Mouse (Mus musculus) CH12.LX (cell line): ENCODE data around the gene Cep112. TPM values are rescaled to one million over a fixed set of nuclear protein-coding genes. Genes with fewer than 3 reads are reported as not detected.

Experiments
- DNase-seq: peaks from one replicate; pipeline ENCODE4 v3.0.0-alpha.2; 2013; ENCODE audit errors: extremely low read depth
- H3K27ac ChIP-seq: 2 replicates; pipeline ENCODE4 v1.5.1; 2012; ENCODE audit warnings: low read depth, mild to moderate bottlenecking, control low read depth, moderate library complexity; ENCODE audit not compliant: insufficient read depth
- H3K27me3 ChIP-seq: replicated peaks from 2 replicates; pipeline ENCODE3; 2012; ENCODE audit warnings: inconsistent platforms
- H3K36me3 ChIP-seq, 2 experiments: replicated peaks in 1 of 2; 2 replicates each; pipeline versions ENCODE3 to v1.6.1; 2012; ENCODE audit warnings: inconsistent platforms in 1 of 2, low read length in 1 of 2, mild to moderate bottlenecking in 1 of 2, mixed read lengths in 1 of 2, moderate library complexity in 1 of 2; ENCODE audit not compliant: control insufficient read depth in 1 of 2, insufficient read depth in 1 of 2
- H3K4me1 ChIP-seq, 2 experiments: 2 replicates each; pipeline ENCODE4 v1.6.1; 2012; ENCODE audit warnings: inconsistent platforms in 1 of 2, moderate library complexity in 1 of 2; ENCODE audit not compliant: insufficient read depth in 2 of 2, control insufficient read depth in 1 of 2
- H3K4me2 ChIP-seq: 2 replicates; pipeline ENCODE4 v1.6.1; 2012; ENCODE audit warnings: low read depth, mild to moderate bottlenecking, control low read depth; ENCODE audit not compliant: poor library complexity, insufficient read depth, severe bottlenecking
- H3K4me3 ChIP-seq, 3 experiments: fragments of 150-350 bp in 1 of 3; sonication (generic) in 1 of 3; replicated peaks in 1 of 3; 2 replicates each; pipeline versions ENCODE3 to v1.5.1; 2011 to 2012; ENCODE audit warnings: low read depth in 2 of 3, low read length in 2 of 3, mild to moderate bottlenecking in 2 of 3, moderate library complexity in 2 of 3, control low read depth in 1 of 3, improper control_type of control experiment in 1 of 3, inconsistent platforms in 1 of 3, mixed read lengths in 1 of 3; ENCODE audit not compliant: poor library complexity in 1 of 3
- H3K79me2 ChIP-seq: replicated peaks from 2 replicates; pipeline ENCODE4 v1.6.1; 2012; ENCODE audit warnings: mild to moderate bottlenecking, moderate library complexity; ENCODE audit not compliant: control insufficient read depth, poor library complexity, insufficient read depth, severe bottlenecking; ENCODE audit errors: extremely low read depth
- H3K9ac ChIP-seq: 2 replicates; pipeline ENCODE4 v1.6.1; 2012; ENCODE audit warnings: low read depth, mild to moderate bottlenecking, control low read depth, moderate library complexity; ENCODE audit not compliant: insufficient read depth
- H3K9me3 ChIP-seq: replicated peaks from 2 replicates; pipeline ENCODE3; 2012; ENCODE audit warnings: low read length, inconsistent platforms, mixed read lengths
- BHLHE40 ChIP-seq: IDR thresholded peaks from 2 replicates; pipeline ENCODE4 v1.6.1; 2011; ENCODE audit warnings: mild to moderate bottlenecking, low read depth, low read length, improper control_type of control experiment
- CHD1 ChIP-seq: IDR thresholded peaks from 2 replicates; pipeline ENCODE4 v1.6.1; 2012; ENCODE audit warnings: low read depth, low read length, improper control_type of control experiment, inconsistent platforms
- CTCF ChIP-seq, 2 experiments: IDR thresholded peaks in 1 of 2; conservative IDR thresholded peaks in 1 of 2; 2 replicates each; pipeline ENCODE4 v1.5.1; 2011 to 2012; ENCODE audit warnings: low read depth in 2 of 2, low read length in 2 of 2, improper control_type of control experiment in 1 of 2, inconsistent platforms in 1 of 2, mild to moderate bottlenecking in 1 of 2, moderate library complexity in 1 of 2
- E2F4 ChIP-seq: IDR thresholded peaks from 2 replicates; pipeline ENCODE4 v1.6.1; 2011; ENCODE audit warnings: low read depth, low read length, improper control_type of control experiment; ENCODE audit not compliant: insufficient replicate concordance
- ELF1 ChIP-seq: IDR thresholded peaks from 2 replicates; pipeline ENCODE4 v1.6.1; 2014; ENCODE audit warnings: low read depth, mild to moderate bottlenecking, inconsistent platforms, low read length, improper control_type of control experiment
- EP300 ChIP-seq: IDR thresholded peaks from 2 replicates; pipeline ENCODE4 v1.6.1; 2011; ENCODE audit warnings: low read length, improper control_type of control experiment
- ETS1 ChIP-seq: conservative IDR thresholded peaks from 2 replicates; pipeline ENCODE4 v1.6.1; 2012; ENCODE audit warnings: low read depth, mild to moderate bottlenecking, inconsistent platforms, low read length, improper control_type of control experiment, moderate library complexity
- GABPA ChIP-seq: IDR thresholded peaks from 2 replicates; pipeline ENCODE4 v1.6.1; 2012; ENCODE audit warnings: low read depth, low read length, improper control_type of control experiment, inconsistent platforms; ENCODE audit not compliant: insufficient replicate concordance
- HCFC1 ChIP-seq: IDR thresholded peaks from 2 replicates; pipeline ENCODE4 v1.6.1; 2012; ENCODE audit warnings: low read depth, mild to moderate bottlenecking, inconsistent platforms, low read length, improper control_type of control experiment
- IRF4 ChIP-seq: IDR thresholded peaks from 2 replicates; pipeline ENCODE4 v1.6.1; 2014; ENCODE audit warnings: low read depth, mild to moderate bottlenecking, inconsistent platforms, low read length, improper control_type of control experiment
- JUN ChIP-seq: IDR thresholded peaks from 2 replicates; pipeline ENCODE4 v1.6.1; 2011; ENCODE audit warnings: low read depth, mild to moderate bottlenecking, low read length, improper control_type of control experiment, moderate library complexity; ENCODE audit not compliant: insufficient read depth
- JUND ChIP-seq: conservative IDR thresholded peaks from 2 replicates; pipeline ENCODE4 v1.6.1; 2011; ENCODE audit warnings: low read depth, low read length, improper control_type of control experiment
- MAFK ChIP-seq: IDR thresholded peaks from 2 replicates; pipeline ENCODE4 v1.6.1; 2011; ENCODE audit warnings: low read length, improper control_type of control experiment; ENCODE audit not compliant: insufficient replicate concordance
- MAX ChIP-seq: IDR thresholded peaks from 2 replicates; pipeline ENCODE4 v1.6.1; 2011; ENCODE audit warnings: low read length, improper control_type of control experiment
- MAZ ChIP-seq: IDR thresholded peaks from 2 replicates; pipeline ENCODE4 v1.6.1; 2012; ENCODE audit warnings: low read depth, mild to moderate bottlenecking, inconsistent platforms, low read length, improper control_type of control experiment, moderate library complexity
- MEF2A ChIP-seq: IDR thresholded peaks from 2 replicates; pipeline ENCODE4 v1.6.1; 2014; ENCODE audit warnings: low read depth, mild to moderate bottlenecking, inconsistent platforms, low read length, improper control_type of control experiment, borderline replicate concordance
- MYC ChIP-seq: IDR thresholded peaks from 2 replicates; pipeline ENCODE4 v1.6.1; 2011; ENCODE audit warnings: low read depth, mild to moderate bottlenecking, improper control_type of control experiment, low read length
- NELFE ChIP-seq: IDR thresholded peaks from 2 replicates; pipeline ENCODE4 v1.6.1; 2011; ENCODE audit warnings: low read depth, low read length, improper control_type of control experiment
- PAX5 ChIP-seq: IDR thresholded peaks from 2 replicates; pipeline ENCODE4 v1.6.1; 2012; ENCODE audit warnings: low read length, inconsistent platforms, mixed read lengths
- POLR2AphosphoS2 ChIP-seq: IDR thresholded peaks from 2 replicates; pipeline ENCODE4 v1.6.1; 2011; ENCODE audit warnings: low read depth, low read length, improper control_type of control experiment
- RAD21 ChIP-seq: IDR thresholded peaks from 2 replicates; pipeline ENCODE4 v1.6.1; 2011; ENCODE audit warnings: low read depth, mild to moderate bottlenecking, low read length, improper control_type of control experiment, moderate library complexity
- RCOR1 ChIP-seq: conservative IDR thresholded peaks from 2 replicates; pipeline ENCODE4 v1.6.1; 2012; ENCODE audit warnings: low read depth, mild to moderate bottlenecking, inconsistent platforms, low read length, improper control_type of control experiment
- SIN3A ChIP-seq: IDR thresholded peaks from 2 replicates; pipeline ENCODE4 v1.6.1; 2012; ENCODE audit warnings: low read length, improper control_type of control experiment, inconsistent platforms
- SMC3 ChIP-seq: IDR thresholded peaks from 2 replicates; pipeline ENCODE4 v1.6.1; 2011; ENCODE audit warnings: low read depth, low read length, improper control_type of control experiment
- TCF12 ChIP-seq: IDR thresholded peaks from 2 replicates; pipeline ENCODE4 v1.6.1; 2014; ENCODE audit warnings: low read depth, mild to moderate bottlenecking, inconsistent platforms, low read length, improper control_type of control experiment
- UBTF ChIP-seq: IDR thresholded peaks from 2 replicates; pipeline ENCODE4 v1.6.1; 2012; ENCODE audit warnings: low read depth, mild to moderate bottlenecking, inconsistent platforms, low read length, improper control_type of control experiment, moderate library complexity
- USF1 ChIP-seq: IDR thresholded peaks from 2 replicates; pipeline ENCODE4 v1.6.1; 2014; ENCODE audit warnings: low read depth, mild to moderate bottlenecking, inconsistent platforms, low read length, improper control_type of control experiment
- USF2 ChIP-seq: conservative IDR thresholded peaks from 2 replicates; pipeline ENCODE4 v1.6.1; 2011; ENCODE audit warnings: low read depth, low read length, improper control_type of control experiment
- ZC3H11A ChIP-seq: IDR thresholded peaks from 2 replicates; pipeline ENCODE4 v1.6.1; 2012; ENCODE audit warnings: low read depth, mild to moderate bottlenecking, inconsistent platforms, low read length, improper control_type of control experiment
- ZKSCAN1 ChIP-seq: IDR thresholded peaks from 2 replicates; pipeline ENCODE4 v1.6.1; 2012; ENCODE audit warnings: low read depth, inconsistent platforms, low read length, improper control_type of control experiment, borderline replicate concordance
- ZMIZ1 ChIP-seq: IDR thresholded peaks from 2 replicates; pipeline ENCODE4 v1.6.1; 2012; ENCODE audit warnings: low read depth, mild to moderate bottlenecking, inconsistent platforms, low read length, improper control_type of control experiment
- ZNF384 ChIP-seq: IDR thresholded peaks from 2 replicates; pipeline ENCODE4 v1.6.1; 2012; ENCODE audit warnings: low read depth, low read length, improper control_type of control experiment, inconsistent platforms
- dilution Hi-C: fragments of 300-500 bp; cut with MboI; formaldehyde crosslinking; loops from 2 replicates; pipeline ENCODE4 v1.14.3; 2020; ENCODE audit warnings: low sequenced_read_pairs; ENCODE audit not compliant: extremely low pct_unique_long_range_greater_than_20kb, extremely low pct_ligation_motif_present
- in situ Hi-C: fragments of 300-500 bp; cut with MboI; formaldehyde crosslinking; loops from 3 replicates; pipeline ENCODE4 v1.14.3; 2019; ENCODE audit warnings: low sequenced_read_pairs, low pct_ligation_motif_present, low pct_unique_long_range_greater_than_20kb, mixed read lengths
- polyA plus RNA-seq: library from polyadenylated mRNA; unstranded; fragments of >175 nt; gene quantifications from 2 replicates; pipeline ENCODE4 v1.2.1, GENCODE M21; 2012; ENCODE audit warnings: low read depth; ENCODE audit not compliant: insufficient read length
- total RNA-seq, 2 experiments: library from RNA; depleted of rRNA; stranded (reverse); fragments of 300-350 nt in 1 of 2; fragments of >200 nt in 1 of 2; gene quantifications; 2 replicates each; pipeline ENCODE4 v1.2.3; 2012 to 2014

Gene Cep112
- total and polyA plus RNA-seq, 3 experiments: 0.93 to 1.4 (median 1.3) TPM

DNA sequence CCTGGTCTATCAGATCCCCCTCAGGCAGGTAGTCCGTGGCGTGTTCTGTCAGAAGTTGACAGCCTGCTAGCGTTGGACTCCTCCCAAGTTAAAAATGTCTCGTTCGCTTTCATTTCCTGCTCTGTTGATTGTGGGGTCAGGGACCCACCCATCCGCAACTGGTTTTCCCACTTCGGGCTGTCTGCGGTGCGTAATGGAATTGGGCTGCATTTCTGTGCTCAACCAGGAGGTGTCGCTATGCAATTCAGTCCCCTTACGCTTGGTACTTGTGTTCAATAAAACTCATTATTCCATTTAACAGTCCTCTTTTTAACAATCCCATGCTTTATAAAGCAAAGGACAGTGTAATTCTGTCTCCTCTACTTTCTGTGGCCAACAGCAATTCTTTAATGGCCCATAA lies 464.1 kb downstream of the Cep112 start:
- no peak overlapping the region for H3K4me3 ChIP-seq
- TF ChIP-seq NELFE (no peak), RAD21 (peak; percentile 44), SMC3 (peak; percentile 70), JUND (no peak), ELF1 (no peak), ZKSCAN1 (no peak), USF2 (no peak), POLR2AphosphoS2 (no peak), CTCF (conservative IDR thresholded peaks at IDR 0.05 in 1 of 2, IDR thresholded peaks at IDR 0.05 in 1 of 2; ENCODE audit: low read depth in 2 of 2, low read length in 2 of 2) (peak; percentile 71), ZMIZ1 (0 out of 2 replicates have a peak, but pooled peaks have one; percentile 34), JUN (no peak), ETS1 (no peak), USF1 (no peak), MAX (no peak), IRF4 (no peak), MEF2A (0 out of 2 replicates have a peak, but pooled peaks have one; percentile 18), CHD1 (no peak), PAX5 (no peak), MYC (no peak), BHLHE40 (no peak), E2F4 (no peak), MAFK (no peak), ZNF384 (no peak), UBTF (no peak), SIN3A (no peak), EP300 (no peak), ZC3H11A (no peak), HCFC1 (no peak), RCOR1 (no peak), MAZ (no peak), TCF12 (0 out of 2 replicates have a peak, but pooled peaks have one; percentile 29), GABPA (no peak)
- TF ChIP-seq, all 38 proteins: peak for 6
- dilution Hi-C loops: no loop called here

More for the DNA sequence above, 464.1 kb downstream of the Cep112 start:
- H3K4me1 ChIP-seq: peaks cover 4 to 28% of the 10 kb centered on the region in 2 experiments; a peak in 3 of 4 replicates
- no peak for DNase-seq
- no peaks in the 10 kb centered on the region for H3K36me3 ChIP-seq
- in situ Hi-C loops: no loop called here
- H3K27ac ChIP-seq: no peak overlapping the region
- no peak overlapping the region for H3K9ac ChIP-seq
- H3K4me2 ChIP-seq: no peak overlapping the region
- H3K27me3 ChIP-seq: no peaks in the 10 kb centered on the region
- H3K9me3 ChIP-seq: no peaks in the 10 kb centered on the region
- H3K79me2 ChIP-seq: no peaks in the 10 kb centered on the region
